Mouse (Mus musculus): ENCODE data around the gene Mtx1.
A peak's percentile ranks its signal among the peaks of the same experiment; 100 is the strongest.
"Not testable (repeated sequence)": the region's sequence is repeated elsewhere in the genome, so short reads cannot be mapped to it uniquely, and the experiment has no call there.

Mtx1 gene

GRCm38 (mm10) chr3:89238494-89238893 lies 11.6 kb upstream of the Mtx1 start:
- no peak for DNase-seq

- DNase-seq, result no peak
These were observed 10.8 kb upstream of the Mtx1 start for GRCm38 (mm10) chr3:89237682-89238081.

- DNase-seq, result no peak
These were observed 9.6 kb upstream of the Mtx1 start for GRCm38 (mm10) chr3:89236516-89236915.

GRCm38 (mm10) chr3:89233562-89234110 lies 6.7 kb upstream of the Mtx1 start:
- DNase-seq, result no peak

- DNase-seq, result no peak
These were observed 5.7 kb upstream of the Mtx1 start for GRCm38 (mm10) chr3:89232614-89233013.

GRCm38 (mm10) chr3:89231772-89232275 lies 4.9 kb upstream of the Mtx1 start:
- no peak for DNase-seq

- DNase-seq, result no peak
These were observed 4.5 kb upstream of the Mtx1 start for GRCm38 (mm10) chr3:89231345-89231744.

- DNase-seq, result no peak
These were observed 3.7 kb upstream of the Mtx1 start for GRCm38 (mm10) chr3:89230561-89230960.

GRCm38 (mm10) chr3:89229276-89229675 lies 2.4 kb upstream of the Mtx1 start:
- DNase-seq, result no peak

GRCm38 (mm10) chr3:89228836-89229235 lies 1.9 kb upstream of the Mtx1 start, which contains the start of gene Muc1:
Gene Muc1, plus strand, starts transcription at chr3:89229057.
- DNase-seq, result no peak

GRCm38 (mm10) chr3:89228180-89228549 lies 1.3 kb upstream of the Mtx1 start:
- peak; percentile 88 for DNase-seq

- peak; percentile 44 for DNase-seq
These were observed 655 bp upstream of the Mtx1 start for GRCm38 (mm10) chr3:89227307-89228179.

GRCm38 (mm10) chr3:89226361-89226760 lies 527 bp downstream of the Mtx1 start:
- DNase-seq, result no peak

- DNase-seq, result no peak
These were observed 970 bp downstream of the Mtx1 start for GRCm38 (mm10) chr3:89225918-89226317.

- no peak for DNase-seq
These were observed 1.5 kb downstream of the Mtx1 start for GRCm38 (mm10) chr3:89225321-89225815.

- DNase-seq, result no peak
These were observed 2.1 kb downstream of the Mtx1 start for GRCm38 (mm10) chr3:89224796-89225195.

- DNase-seq, result no peak
These were observed 5.7 kb downstream of the Mtx1 start for GRCm38 (mm10) chr3:89221167-89221566.

GRCm38 (mm10) chr3:89219546-89219945 lies 7.3 kb downstream of the Mtx1 start:
- DNase-seq, result no peak

- DNase-seq, result no peak
These were observed 8.6 kb downstream of the Mtx1 start for GRCm38 (mm10) chr3:89218271-89218670.

- DNase-seq, result not testable (repeated sequence)
These were observed 10.5 kb downstream of the Mtx1 start for GRCm38 (mm10) chr3:89216407-89216806.

- peak; percentile 86 for DNase-seq
These were observed 11.0 kb downstream of the Mtx1 start for GRCm38 (mm10) chr3:89215853-89216252.

- DNase-seq, result no peak
These were observed 12.0 kb downstream of the Mtx1 start, which contains the start of gene Thbs3 for GRCm38 (mm10) chr3:89214681-89215411. Gene Thbs3, plus strand, starts transcription at chr3:89215180.

Measured in thymus, postnatal 25 days (tissue).